Mouse (Mus musculus): ENCODE data around the gene Spn. TPM values are rescaled to one million over a fixed set of nuclear protein-coding genes. Genes with fewer than 3 reads are reported as not detected.
A peak's percentile ranks its signal among the peaks of the same experiment; 100 is the strongest.

The Spn gene
- total and polyA plus RNA-seq, 3 experiments: 135 to 184 (median 169) TPM

DNA sequence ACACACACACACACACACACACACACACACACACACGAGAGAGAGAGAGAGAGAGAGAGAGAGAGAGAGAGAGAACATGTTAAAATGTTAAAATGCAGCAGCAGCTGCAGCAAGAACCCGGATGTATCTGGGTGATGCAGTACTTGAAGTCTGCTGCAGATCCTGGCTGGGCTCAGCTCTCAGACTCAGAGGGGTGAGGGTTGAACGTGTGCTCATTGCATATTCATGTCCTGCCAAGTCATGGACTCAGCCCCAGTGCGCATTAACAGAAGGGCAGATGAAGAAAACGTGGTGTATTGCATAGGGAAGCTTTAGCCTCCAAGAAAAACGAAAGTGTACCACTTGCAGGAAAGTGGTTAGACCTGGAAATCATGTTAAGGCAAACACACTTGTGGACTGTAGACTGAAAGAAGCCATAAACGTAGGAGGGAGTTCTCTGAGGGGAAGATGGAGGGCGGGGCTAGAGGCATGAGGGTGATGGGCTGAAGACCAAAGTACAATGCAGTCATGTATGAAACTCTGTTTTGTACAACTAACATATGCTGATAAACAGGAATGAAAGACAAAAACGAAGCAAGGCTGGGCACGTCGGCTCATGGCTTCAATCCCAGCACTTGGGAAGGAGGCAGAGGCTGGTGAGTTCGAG lies 23.9 kb downstream of the Spn start:
- Histone ChIP-seq H3K36me3 (ENCODE audit: control insufficient read depth in 1 of 2, insufficient read depth in 2 of 2, low read length in 2 of 2) (peaks cover 0 to 17% of the 10 kb centered on the region in 2 experiments; a peak in 2 of 4 replicates), H3K9me3 (replicated peaks; ENCODE audit: insufficient read depth, low read length) (no peaks in the 10 kb centered on the region), H3K27ac (ENCODE audit: control insufficient read depth, low read depth, low read length) (peak overlapping the region; percentile 11; the same call in 1 of the 2 replicates), H3K79me2 (ENCODE audit: control insufficient read depth, insufficient read depth, low read length, poor library complexity) (no peaks in the 10 kb centered on the region), H3K4me1 (ENCODE audit: control insufficient read depth in 1 of 2, insufficient read depth in 2 of 2, low read length in 2 of 2) (peaks cover 2 to 28% of the 10 kb centered on the region in 2 experiments; a peak in 3 of 4 replicates), H3K27me3 (ENCODE audit: control insufficient read depth in 1 of 2, insufficient read depth in 2 of 2, low read length in 2 of 2) (no peaks in the 10 kb centered on the region), H3K4me3 (ENCODE audit: control insufficient read depth in 1 of 2, insufficient read depth in 1 of 2, low read depth in 2 of 2, low read length in 2 of 2) (no peak overlapping the region), H3K9ac (ENCODE audit: control insufficient read depth, low read depth, low read length, poor library complexity, severe bottlenecking) (no peak overlapping the region)
- TF ChIP-seq ZKSCAN1 (IDR thresholded peaks at IDR 0.05; ENCODE audit: low read depth, low read length): no peak
- TF ChIP-seq POLR2A (IDR thresholded peaks at IDR 0.05; ENCODE audit: control insufficient read depth in 1 of 2, insufficient read depth in 1 of 2, low read depth in 1 of 2, low read length in 2 of 2, poor library complexity in 1 of 2): no peak
- no peak for TF ChIP-seq USF2 (IDR thresholded peaks at IDR 0.05; ENCODE audit: borderline replicate concordance in 1 of 2, insufficient read depth in 1 of 2, low read depth in 1 of 2, low read length in 2 of 2)
- no peak for TF ChIP-seq GATA1 (IDR thresholded peaks at IDR 0.05; ENCODE audit: low read depth, low read length)
- TF ChIP-seq HCFC1 (IDR thresholded peaks at IDR 0.05; ENCODE audit: low read depth, low read length): no peak
- no peak for TF ChIP-seq TCF12 (IDR thresholded peaks at IDR 0.05; ENCODE audit: low read depth, low read length)
- no peak for TF ChIP-seq POLR2AphosphoS2 (IDR thresholded peaks at IDR 0.05; ENCODE audit: low read length)
- no peak for TF ChIP-seq MAFK (IDR thresholded peaks at IDR 0.05; ENCODE audit: borderline replicate concordance, low read depth, low read length)
- no peak for TF ChIP-seq CHD2 (IDR thresholded peaks at IDR 0.05; ENCODE audit: low read length)
- no peak for TF ChIP-seq ZNF384 (IDR thresholded peaks at IDR 0.05; ENCODE audit: low read depth, low read length)
- TF ChIP-seq SIN3A (IDR thresholded peaks at IDR 0.05; ENCODE audit: low read length): no peak
- no peak for TF ChIP-seq JUND (IDR thresholded peaks at IDR 0.05; ENCODE audit: low read depth, low read length)
- TF ChIP-seq TAL1 (IDR thresholded peaks at IDR 0.05; ENCODE audit: low read length): no peak
- no peak for TF ChIP-seq ETS1 (IDR thresholded peaks at IDR 0.05; ENCODE audit: low read depth, low read length)
- TF ChIP-seq TBP (IDR thresholded peaks at IDR 0.05; ENCODE audit: low read depth, low read length): no peak
- DNase-seq (ENCODE audit: low read depth, low spot score): no peak

DNA sequence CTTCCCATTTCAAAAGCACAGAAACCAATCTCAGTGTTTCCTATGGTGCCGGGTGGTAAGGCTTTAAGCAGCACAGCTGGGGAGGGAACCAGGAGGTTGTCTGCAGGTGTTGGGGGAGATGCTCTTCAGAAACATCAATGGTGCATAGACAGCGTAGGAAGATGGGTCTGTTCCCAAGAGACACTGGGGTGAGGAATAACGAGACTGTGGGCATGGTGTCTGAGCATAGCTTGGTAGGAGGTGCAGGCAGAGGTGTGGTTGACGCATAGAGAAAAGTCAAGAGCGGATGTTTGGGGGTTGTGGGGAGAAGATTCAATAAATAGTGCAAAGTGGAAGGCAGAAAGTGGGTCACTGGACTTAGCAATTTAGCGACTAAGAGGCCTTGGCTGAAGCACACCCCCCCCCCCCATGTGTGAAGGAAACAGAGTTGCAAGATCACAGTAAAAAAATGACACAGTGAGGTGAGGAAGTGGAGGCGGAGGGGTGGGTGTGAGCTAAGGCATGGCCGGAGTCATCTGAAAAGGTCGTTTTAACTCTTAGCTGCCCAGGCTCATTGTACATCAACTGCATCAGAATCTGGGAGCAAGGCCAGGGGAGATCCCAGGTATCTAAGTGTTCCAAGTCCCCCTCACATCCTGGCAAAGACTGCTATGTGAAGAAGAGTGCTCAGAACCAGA lies 24.6 kb downstream of the Spn start:
- TF ChIP-seq CTCF (IDR thresholded peaks at IDR 0.05 in 2 of 3, conservative IDR thresholded peaks at IDR 0.05 in 1 of 3; ENCODE audit: control insufficient read depth in 1 of 3, insufficient read depth in 1 of 3, low read depth in 2 of 3, low read length in 3 of 3, poor library complexity in 1 of 3, severe bottlenecking in 1 of 3) (no peak), E2F4 (IDR thresholded peaks at IDR 0.05; ENCODE audit: borderline replicate concordance, low read depth, low read length) (no peak), HCFC1 (IDR thresholded peaks at IDR 0.05; ENCODE audit: low read depth, low read length) (no peak), ZNF384 (IDR thresholded peaks at IDR 0.05; ENCODE audit: low read depth, low read length) (no peak), NELFE (IDR thresholded peaks at IDR 0.05; ENCODE audit: low read depth, low read length) (no peak; the same call in 1 of the 2 replicates), CHD1 (IDR thresholded peaks at IDR 0.05; ENCODE audit: low read depth, low read length) (no peak), RAD21 (IDR thresholded peaks at IDR 0.05; ENCODE audit: low read depth, low read length) (no peak), MAX (IDR thresholded peaks at IDR 0.05; ENCODE audit: low read length) (no peak), JUND (IDR thresholded peaks at IDR 0.05; ENCODE audit: low read depth, low read length) (no peak), SMC3 (IDR thresholded peaks at IDR 0.05; ENCODE audit: low read depth, low read length) (no peak), POLR2A (IDR thresholded peaks at IDR 0.05; ENCODE audit: control insufficient read depth in 1 of 2, insufficient read depth in 1 of 2, low read depth in 1 of 2, low read length in 2 of 2, poor library complexity in 1 of 2) (no peak)
- no peaks in the 10 kb centered on the region for H3K9me3 ChIP-seq (replicated peaks; ENCODE audit: insufficient read depth, low read length)
- H3K27me3 ChIP-seq (ENCODE audit: control insufficient read depth in 1 of 2, insufficient read depth in 2 of 2, low read length in 2 of 2): no peaks in the 10 kb centered on the region
- no peaks in the 10 kb centered on the region for H3K79me2 ChIP-seq (ENCODE audit: control insufficient read depth, insufficient read depth, low read length, poor library complexity)
- DNase-seq (ENCODE audit: low read depth, low spot score): no peak
- peaks cover 2 to 28% of the 10 kb centered on the region in 2 experiments; a peak in 3 of 4 replicates for H3K4me1 ChIP-seq (ENCODE audit: control insufficient read depth in 1 of 2, insufficient read depth in 2 of 2, low read length in 2 of 2)
- H3K4me3 ChIP-seq (ENCODE audit: control insufficient read depth in 1 of 2, insufficient read depth in 1 of 2, low read depth in 2 of 2, low read length in 2 of 2): no peak overlapping the region
- H3K9ac ChIP-seq (ENCODE audit: control insufficient read depth, low read depth, low read length, poor library complexity, severe bottlenecking): peak overlapping the region; percentile 42
- peak overlapping the region; percentile 56 for H3K27ac ChIP-seq (ENCODE audit: control insufficient read depth, low read depth, low read length)
- H3K36me3 ChIP-seq (ENCODE audit: control insufficient read depth in 1 of 2, insufficient read depth in 2 of 2, low read length in 2 of 2): peaks cover 0 to 17% of the 10 kb centered on the region in 2 experiments; a peak in 2 of 4 replicates
